Mouse (Mus musculus): Measurements from ENCODE around the gene Zmynd11. TPM values are rescaled to one million over a fixed set of nuclear protein-coding genes. Genes with fewer than 3 reads are reported as not detected.

The Zmynd11 gene
- polyA plus RNA-seq, 1 experiment: 12.8 TPM

- WGBS: 97% methylated on average over 2 of the region's 2 CpGs
- no peaks in the 10 kb centered on the region for H3K4me1 ChIP-seq (ENCODE audit: control insufficient read depth, insufficient read depth, insufficient read length, low read length)
- no peak overlapping the region for H3K4me3 ChIP-seq (ENCODE audit: low read depth, low read length)
- H3K27me3 ChIP-seq (ENCODE audit: control insufficient read depth, insufficient read depth, low read length): no peaks in the 10 kb centered on the region
- H3K36me3 ChIP-seq (ENCODE audit: control insufficient read depth, insufficient read depth, low read length): no peaks in the 10 kb centered on the region; the same call in 1 of the 2 replicates
- no peak overlapping the region for H3K27ac ChIP-seq (ENCODE audit: insufficient read depth, low read depth, low read length)
- TF ChIP-seq CTCF (IDR thresholded peaks at IDR 0.05; ENCODE audit: extremely low read depth, insufficient read length, insufficient replicate concordance, low read depth, low read length) (no peak), POLR2A (IDR thresholded peaks at IDR 0.05; ENCODE audit: low read depth, low read length) (no peak)
Measured at GRCm38 (mm10) chr13:9635951-9636350, 129.2 kb downstream of the Zmynd11 start.
